Mouse (Mus musculus): ENCODE data around the gene Tysnd1.

DNA sequence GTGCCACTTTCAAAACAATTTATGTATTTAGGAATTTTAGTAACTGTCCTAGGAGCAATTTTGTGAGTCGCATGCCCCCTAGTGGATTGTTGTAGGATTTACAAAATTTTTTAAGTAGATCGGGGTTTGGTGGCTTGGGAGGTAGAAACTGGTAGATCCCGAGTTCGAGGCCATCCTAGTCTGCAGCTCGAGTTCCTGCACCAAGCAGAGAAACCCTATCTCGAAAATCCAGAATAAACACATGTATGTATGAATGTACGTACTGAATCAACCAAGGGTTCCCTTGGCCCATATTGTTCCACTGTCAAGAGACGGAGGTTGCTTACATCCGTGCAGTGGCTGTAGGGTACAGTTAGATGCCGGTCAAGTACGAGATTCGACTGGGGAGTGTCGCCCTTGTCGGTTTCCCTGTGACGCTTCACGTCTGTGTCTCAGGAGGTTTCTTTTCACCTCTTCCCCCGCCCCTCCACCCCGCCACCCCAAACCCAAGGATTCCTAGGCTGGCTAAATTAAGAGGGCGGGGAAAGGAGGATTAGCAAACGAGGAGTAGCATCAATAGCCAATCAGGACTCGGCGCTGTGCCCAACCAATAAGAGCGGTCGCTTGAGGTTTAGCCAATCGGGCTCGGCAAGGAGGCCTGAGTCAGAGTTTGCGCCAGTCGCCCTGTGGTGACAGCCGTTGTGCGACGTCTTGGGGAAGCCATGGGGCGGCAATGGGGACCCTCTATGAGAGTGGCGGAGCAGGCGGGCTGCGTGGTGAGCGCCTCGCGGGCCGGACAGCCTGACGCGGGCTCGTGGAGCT lies at the start of gene Tysnd1:
- TF ChIP-seq CTCF (IDR thresholded peaks at IDR 0.05; ENCODE audit: low read depth) (peak; percentile 48), EP300 (IDR thresholded peaks at IDR 0.05; ENCODE audit: low read depth) (no peak)

Data from liver, embryonic 14.5 days (tissue).